Mouse (Mus musculus) right cerebral cortex, adult 18-20 months (tissue): ENCODE measurements around the gene Alms1.
"Not testable (repeated sequence)": the region's sequence is repeated elsewhere in the genome, so short reads cannot be mapped to it uniquely, and the experiment has no call there.

Experiments
- DNase-seq: peaks from one replicate; pipeline ENCODE4 v3.0.0; 2022; ENCODE audit warnings: mixed read lengths

Gene Alms1

GRCm38 (mm10) chr6:85587396-85588143, at the start of gene Alms1:
Gene Alms1 (plus strand): TSS chr6:85587531.
- peak; percentile 95 for DNase-seq

GRCm38 (mm10) chr6:85543351-85544175, 43.8 kb upstream of the Alms1 start:
- DNase-seq = no peak

DNA sequence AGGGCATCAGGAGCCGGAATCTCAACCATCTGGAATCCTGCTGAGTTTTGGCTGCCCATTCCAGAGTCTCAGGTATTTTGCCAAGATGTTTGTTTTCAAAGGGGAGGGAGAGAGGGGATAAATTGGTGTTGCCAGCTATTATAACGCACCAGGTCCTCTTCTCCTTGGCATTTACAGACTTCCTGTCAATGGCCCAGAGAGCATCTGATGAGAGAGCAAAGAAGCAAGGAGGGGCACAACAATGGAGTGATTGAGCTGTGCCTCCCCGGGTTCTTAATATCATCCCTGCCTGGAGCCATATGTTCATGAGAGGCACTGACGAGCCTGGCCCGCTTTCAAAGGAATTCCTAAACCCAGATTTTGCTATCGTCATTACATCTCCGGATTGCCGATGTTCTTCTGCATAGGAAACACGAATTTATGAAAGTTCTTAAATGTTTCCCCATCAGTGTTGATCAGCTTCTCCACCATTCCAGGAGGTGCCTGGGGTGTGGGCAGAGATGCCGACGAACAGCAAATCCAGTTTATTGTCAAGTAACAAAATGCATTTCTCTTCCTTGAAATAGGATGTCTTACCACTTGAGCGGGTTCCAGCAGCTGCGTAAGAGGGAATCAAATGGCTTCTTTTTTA, 43.0 kb upstream of the Alms1 start:
- DNase-seq = peak; percentile 51

GRCm38 (mm10) chr6:85547642-85548041, 39.7 kb upstream of the Alms1 start:
- DNase-seq = no peak

DNA sequence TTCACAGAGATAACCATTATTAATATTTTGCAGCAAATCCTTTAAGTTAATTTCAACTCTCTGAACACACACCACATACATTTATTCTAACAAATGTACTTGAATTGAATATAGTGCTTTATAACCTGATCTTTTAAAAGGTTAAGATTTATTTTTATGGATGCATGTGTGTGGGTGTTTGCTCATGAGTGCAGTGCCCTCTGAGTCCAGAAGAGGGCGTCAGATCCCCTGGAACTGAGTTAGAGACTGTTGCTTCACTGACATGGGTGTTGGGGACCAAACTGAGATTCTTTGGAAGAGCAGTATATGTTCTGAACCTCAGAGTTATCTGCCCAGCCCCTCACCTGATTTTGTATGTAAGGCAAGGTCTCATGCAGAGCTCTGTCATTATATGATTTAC, 25.0 kb upstream of the Alms1 start:
- no peak for DNase-seq

- DNase-seq = no peak
These were observed 14.5 kb upstream of the Alms1 start for GRCm38 (mm10) chr6:85572816-85573215.

DNA sequence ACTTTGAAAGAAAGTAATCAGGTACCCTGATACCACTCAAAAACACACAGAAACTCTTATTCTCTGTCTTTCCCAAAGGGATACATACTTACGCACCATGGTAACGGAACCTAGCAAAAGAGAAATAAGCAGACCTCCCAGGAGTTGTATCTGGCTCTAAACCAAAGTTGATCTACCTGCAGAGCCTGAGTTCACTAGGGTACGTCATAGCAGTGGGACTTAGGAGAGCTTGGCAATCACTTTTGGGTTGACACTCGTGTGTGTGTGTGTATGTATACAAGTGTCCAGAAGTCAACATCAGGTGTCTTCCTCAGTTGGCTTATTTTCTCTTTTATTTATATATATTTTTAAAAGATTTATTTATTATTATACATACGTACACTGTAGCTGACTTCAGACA, 5.6 kb upstream of the Alms1 start:
- no peak for DNase-seq

- no peak for DNase-seq
These were observed 2.7 kb upstream of the Alms1 start for GRCm38 (mm10) chr6:85584612-85585011.

DNA sequence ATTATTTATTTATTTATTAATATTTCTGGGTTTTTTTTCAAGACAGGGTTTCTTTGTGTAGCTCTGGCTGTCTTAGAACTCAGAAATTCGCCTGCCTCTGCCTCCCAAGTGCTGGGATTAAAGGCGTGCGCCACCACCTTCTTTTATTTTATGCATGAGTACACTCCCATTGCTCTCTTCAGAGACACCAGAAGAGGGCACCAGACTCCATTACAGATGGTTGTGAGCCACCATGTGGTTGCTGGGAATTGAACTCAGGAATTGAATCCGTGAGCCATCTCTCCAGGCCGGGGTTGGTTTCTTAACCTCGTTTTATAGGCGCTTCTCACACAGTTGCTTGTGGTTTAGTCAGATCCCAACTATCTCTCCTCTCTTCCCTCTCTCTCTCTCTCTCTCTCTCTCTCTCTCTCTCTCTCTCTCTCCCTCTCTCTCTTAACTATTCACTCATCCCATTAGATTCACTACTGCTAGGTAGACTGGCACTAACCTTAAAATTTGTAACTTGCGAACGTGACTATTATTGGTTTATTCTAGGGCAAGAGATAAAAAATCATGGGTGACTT, 445 bp upstream of the Alms1 start:
- DNase-seq = no peak

GRCm38 (mm10) chr6:85588164-85588563, 833 bp downstream of the Alms1 start:
- peak; percentile 10 for DNase-seq

DNA sequence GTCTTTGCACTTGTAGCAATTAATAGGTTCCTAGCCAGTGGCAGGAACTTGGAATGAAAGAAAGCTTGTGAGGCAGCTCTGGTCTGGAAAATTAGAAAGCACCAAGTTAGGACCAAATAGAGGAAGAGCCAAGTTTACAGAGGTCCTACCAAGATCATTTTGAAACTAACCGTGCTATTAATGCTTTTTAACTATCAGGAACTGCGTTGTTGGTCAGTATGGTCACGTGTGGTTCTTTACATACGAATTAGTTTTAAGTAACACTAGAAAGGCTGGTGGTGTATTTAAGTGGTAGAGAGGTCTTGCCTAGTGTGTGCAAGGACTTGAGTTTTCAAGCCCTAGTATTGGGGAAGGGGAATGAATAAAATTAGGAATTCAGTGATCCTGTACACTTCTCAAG, 1.2 kb downstream of the Alms1 start:
- DNase-seq = no peak

DNA sequence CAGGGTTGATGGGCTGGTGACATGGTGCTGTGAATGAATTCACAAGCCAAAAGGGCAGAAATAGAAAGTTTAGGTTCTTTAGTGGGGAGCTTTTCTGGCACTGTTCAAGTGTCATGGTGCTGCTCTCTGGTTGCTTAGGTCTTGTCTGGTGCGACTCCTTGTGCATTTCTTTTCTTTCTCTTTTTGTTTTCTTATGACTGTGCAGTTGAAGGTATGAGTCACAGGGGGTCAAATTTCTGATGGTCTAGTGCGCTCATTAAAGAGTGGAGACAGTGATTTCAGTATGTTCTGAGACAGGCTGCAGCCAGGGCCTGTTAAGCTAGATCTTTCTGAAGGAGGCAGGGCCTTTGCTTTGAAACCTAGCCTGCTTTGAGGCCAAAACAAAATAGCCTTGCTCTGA, 2.8 kb downstream of the Alms1 start:
- no peak for DNase-seq

DNA sequence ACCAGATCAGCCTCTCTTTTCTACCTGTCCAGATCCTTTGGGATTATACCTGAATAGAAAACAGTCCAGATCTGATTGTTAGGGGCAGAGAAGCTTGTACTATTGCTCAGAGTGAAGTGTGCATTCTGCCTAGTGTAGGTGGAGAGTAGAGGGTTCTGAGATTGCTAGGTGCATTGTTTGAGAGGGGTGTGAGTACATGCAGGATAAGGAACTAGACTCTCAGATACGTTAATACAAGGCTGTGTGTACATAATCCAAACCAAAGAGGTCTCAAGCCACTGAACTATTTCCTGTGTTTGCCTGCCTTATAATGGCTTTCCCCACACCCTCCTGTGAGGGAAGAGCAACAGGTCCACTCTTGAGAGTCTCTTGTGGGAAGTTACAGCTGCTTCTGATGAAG, 12.0 kb downstream of the Alms1 start:
- DNase-seq = no peak

DNA sequence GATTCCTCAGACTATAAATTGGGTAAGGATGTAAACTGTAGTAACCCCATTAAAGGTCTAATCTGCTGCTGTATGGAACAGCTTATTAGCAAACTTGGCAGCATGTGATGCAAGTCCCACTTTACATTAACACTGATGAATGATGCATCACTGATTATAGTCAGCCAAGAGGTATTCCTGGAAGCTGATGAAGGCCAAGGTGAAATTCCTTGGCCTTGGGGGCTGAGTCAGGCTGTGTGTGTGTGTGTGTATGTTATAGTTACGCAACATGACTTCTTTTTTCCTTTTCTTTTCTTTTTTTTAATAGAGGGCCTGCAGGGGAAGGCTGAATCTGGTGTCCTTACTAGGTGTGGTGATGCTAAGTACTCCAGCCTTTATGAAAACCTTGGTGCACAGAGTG, 23.2 kb downstream of the Alms1 start:
- no peak for DNase-seq

GRCm38 (mm10) chr6:85620826-85621225, 33.5 kb downstream of the Alms1 start:
- no peak for DNase-seq

- DNase-seq = no peak
These were observed 34.3 kb downstream of the Alms1 start for GRCm38 (mm10) chr6:85621600-85621999.

DNA sequence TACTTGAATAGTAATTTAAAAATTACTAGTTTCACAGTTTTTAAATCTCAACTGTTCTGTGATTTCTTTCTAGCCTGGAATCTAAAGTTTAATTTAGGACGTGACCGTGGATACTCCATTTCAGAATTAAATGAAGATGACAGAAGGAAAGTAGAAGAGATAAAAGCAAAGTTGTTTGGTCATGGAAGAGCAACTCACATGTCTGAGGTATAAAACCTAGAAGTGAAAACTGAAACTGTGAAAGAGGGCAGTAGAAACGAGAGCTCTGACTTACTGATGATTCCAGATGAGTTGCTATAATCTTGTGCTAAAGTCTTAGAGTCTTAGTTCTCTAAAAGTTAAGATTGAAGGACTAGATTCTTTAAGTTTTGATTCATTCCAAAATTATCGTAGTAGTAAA, 37.2 kb downstream of the Alms1 start:
- DNase-seq = no peak

DNA sequence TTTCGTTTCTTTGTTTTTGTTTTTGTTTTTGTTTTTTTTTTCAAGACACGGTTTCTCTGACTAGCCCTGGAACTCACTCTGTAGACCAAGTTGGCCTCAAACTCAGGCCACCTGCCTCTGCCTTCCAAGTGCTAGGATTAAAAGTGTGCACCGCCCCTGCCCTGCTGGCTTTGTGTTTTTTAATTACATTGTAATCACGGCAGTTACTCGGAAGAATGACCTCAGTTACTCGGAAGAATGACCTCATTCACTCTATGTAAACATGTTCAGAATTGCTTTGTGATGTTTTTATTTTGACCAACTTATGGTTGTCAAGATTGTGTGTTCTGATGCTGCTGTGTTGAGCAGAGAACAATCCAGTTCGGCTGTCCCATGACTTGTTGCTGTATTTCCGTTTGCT, 45.8 kb downstream of the Alms1 start:
- no peak for DNase-seq

DNA sequence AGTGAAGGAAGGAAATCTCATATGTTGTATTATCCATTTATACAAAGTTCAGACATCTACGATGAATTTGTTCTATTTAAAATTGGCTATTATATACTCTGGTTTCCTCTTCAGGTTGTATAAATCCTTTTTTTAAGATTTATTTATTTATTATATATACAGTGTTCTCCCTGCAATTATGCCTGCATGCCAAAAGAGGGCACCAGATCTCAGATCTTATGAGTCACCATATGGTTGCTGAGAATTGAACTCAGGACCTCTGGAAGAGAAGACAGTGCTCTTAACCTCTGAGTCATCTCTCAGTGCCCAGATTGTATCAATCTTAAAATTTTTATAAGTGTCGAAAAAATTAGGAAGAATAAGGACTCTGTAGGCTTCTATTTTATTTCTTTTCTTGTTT, 65.9 kb downstream of the Alms1 start:
- no peak for DNase-seq

DNA sequence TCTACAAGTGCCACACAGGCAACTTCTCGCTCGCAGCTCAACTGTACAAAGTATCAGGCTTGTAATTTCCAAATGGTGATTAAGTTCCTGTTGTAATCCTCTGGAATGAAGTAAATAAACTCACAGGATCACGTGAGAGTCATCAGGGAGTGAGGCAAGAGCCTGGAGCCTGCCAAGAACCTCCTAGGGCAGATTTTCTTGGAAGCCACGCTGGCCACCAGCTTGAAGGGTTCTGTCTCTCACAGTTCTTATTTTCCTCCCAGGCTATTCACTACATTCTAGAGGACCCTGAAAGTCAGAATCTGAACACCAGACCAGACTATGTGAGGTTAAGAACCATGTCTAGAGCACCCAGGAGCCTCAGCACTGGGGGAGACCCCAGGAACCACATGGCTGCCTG, 114.6 kb downstream of the Alms1 start:
- not testable (repeated sequence) for DNase-seq

- DNase-seq = not testable (repeated sequence)
These were observed 121.9 kb downstream of the Alms1 start for GRCm38 (mm10) chr6:85709206-85709605.

- DNase-seq = not testable (repeated sequence)
These were observed 122.3 kb downstream of the Alms1 start for GRCm38 (mm10) chr6:85709607-85710006.

- DNase-seq = not testable (repeated sequence)
These were observed 125.8 kb downstream of the Alms1 start, which contains the start of gene Nat8f7 for GRCm38 (mm10) chr6:85713105-85713504. Gene Nat8f7 (minus strand): TSS chr6:85713205.
